Mouse (Mus musculus): Measurements from ENCODE around the gene P2ry6. TPM values are rescaled to one million over a fixed set of nuclear protein-coding genes. Genes with fewer than 3 reads are reported as not detected.

The P2ry6 gene
- total and polyA plus RNA-seq, 2 experiments from 2014 or later, result 3.5 to 4.5 TPM

DNA sequence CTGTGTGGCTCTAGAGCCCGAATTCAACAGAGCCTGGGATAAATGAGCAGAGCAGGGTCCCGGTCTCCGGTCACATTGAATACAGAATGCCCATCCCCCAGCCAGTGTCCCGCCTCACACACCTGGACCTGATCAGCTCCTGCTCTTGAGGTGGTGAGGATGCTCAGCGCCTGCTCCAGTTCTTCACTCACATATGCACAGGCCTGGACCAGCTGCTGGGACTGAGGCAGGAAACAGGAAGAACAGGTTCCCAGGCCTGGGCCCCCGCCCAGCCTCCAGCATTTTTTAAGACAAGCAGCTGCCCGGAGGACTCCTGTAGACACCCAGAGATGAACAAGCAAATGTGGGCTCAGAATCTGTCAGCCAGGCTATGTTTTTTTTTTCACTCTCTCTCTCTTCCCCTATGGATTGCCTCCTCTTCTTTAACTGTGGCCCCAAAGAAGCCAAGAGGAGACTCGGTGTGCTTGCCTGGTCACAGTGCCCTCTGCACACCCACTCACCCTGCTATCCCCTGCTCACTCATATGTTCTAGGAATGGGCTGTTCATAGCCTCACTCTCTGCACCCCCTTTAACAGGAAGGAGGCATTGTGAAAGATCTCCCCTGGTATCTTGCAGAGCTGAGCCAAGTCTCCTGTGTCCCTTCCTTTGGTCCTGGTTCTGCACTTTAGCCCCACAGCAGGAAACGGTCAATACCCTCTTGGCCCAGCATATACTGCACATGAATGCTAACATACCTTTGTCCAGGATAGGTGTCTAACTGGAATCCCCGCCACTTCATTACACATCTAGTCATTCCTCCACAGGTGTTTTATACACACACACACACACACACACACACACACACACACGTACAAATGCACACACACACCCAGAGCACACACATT lies 29.2 kb upstream of the P2ry6 start:
- ATAC-seq (ENCODE audit: insufficient read depth, low read depth), result no peak
- WGBS, result 76% methylated on average over 11 of the region's 11 CpGs
- H3K4me3 ChIP-seq (ENCODE audit: low read depth, low read length), result no peak overlapping the region
- H3K4me1 ChIP-seq (ENCODE audit: control insufficient read depth, insufficient read depth), result peaks cover 14% of the 10 kb centered on the region; the same call in 1 of the 2 replicates
- TF ChIP-seq CTCF (IDR thresholded peaks at IDR 0.05; ENCODE audit: low read depth) (no peak), EP300 (IDR thresholded peaks at IDR 0.05; ENCODE audit: low read depth) (no peak)
- H3K4me2 ChIP-seq (ENCODE audit: low read depth, low read length), result no peak overlapping the region
- H3K9me3 ChIP-seq (replicated peaks; ENCODE audit: control insufficient read depth, low read length), result no peaks in the 10 kb centered on the region
- no peak overlapping the region for H3K27ac ChIP-seq (ENCODE audit: low read depth)
- H3K27me3 ChIP-seq (ENCODE audit: control insufficient read depth, insufficient read depth, low read length), result no peaks in the 10 kb centered on the region
- H3K36me3 ChIP-seq (replicated peaks; ENCODE audit: control insufficient read depth, insufficient read depth, low read length), result no peaks in the 10 kb centered on the region
- DNase-seq (ENCODE audit: low spot score), result no peak
- no peak overlapping the region for H3K9ac ChIP-seq (replicated peaks; ENCODE audit: low read depth, low read length)

- Histone ChIP-seq H3K27me3 (ENCODE audit: control insufficient read depth, insufficient read depth, low read length) (no peaks in the 10 kb centered on the region), H3K4me3 (ENCODE audit: low read depth, low read length) (no peak overlapping the region), H3K9ac (replicated peaks; ENCODE audit: low read depth, low read length) (no peak overlapping the region), H3K36me3 (replicated peaks; ENCODE audit: control insufficient read depth, insufficient read depth, low read length) (peaks cover 7% of the 10 kb centered on the region), H3K27ac (ENCODE audit: low read depth) (peak overlapping the region; percentile 31; the same call in 1 of the 2 replicates), H3K9me3 (replicated peaks; ENCODE audit: control insufficient read depth, low read length) (no peaks in the 10 kb centered on the region), H3K4me2 (ENCODE audit: low read depth, low read length) (no peak overlapping the region), H3K4me1 (ENCODE audit: control insufficient read depth, insufficient read depth) (peaks cover 14% of the 10 kb centered on the region; the same call in 1 of the 2 replicates)
- 42% methylated on average over 6 of the region's 6 CpGs for WGBS
- TF ChIP-seq CTCF (IDR thresholded peaks at IDR 0.05; ENCODE audit: low read depth) (no peak), EP300 (IDR thresholded peaks at IDR 0.05; ENCODE audit: low read depth) (peak; percentile 49; the same call in 1 of the 2 replicates)
- peak; percentile 45 for ATAC-seq (ENCODE audit: insufficient read depth, low read depth)
- no peak for DNase-seq (ENCODE audit: low spot score)
Observed at GRCm38 (mm10) chr7:101002274-101002673, 27.8 kb upstream of the P2ry6 start.

- no peak for ATAC-seq (ENCODE audit: insufficient read depth, low read depth)
Observed at GRCm38 (mm10) chr7:100999623-101000022, 25.2 kb upstream of the P2ry6 start.

GRCm38 (mm10) chr7:100998578-100998960 lies 24.1 kb upstream of the P2ry6 start:
- Histone ChIP-seq H3K27me3 (ENCODE audit: control insufficient read depth, insufficient read depth, low read length) (no peaks in the 10 kb centered on the region), H3K4me2 (ENCODE audit: low read depth, low read length) (no peak overlapping the region), H3K36me3 (replicated peaks; ENCODE audit: control insufficient read depth, insufficient read depth, low read length) (peaks cover 7% of the 10 kb centered on the region), H3K27ac (ENCODE audit: low read depth) (no peak overlapping the region), H3K9me3 (replicated peaks; ENCODE audit: control insufficient read depth, low read length) (no peaks in the 10 kb centered on the region), H3K4me1 (ENCODE audit: control insufficient read depth, insufficient read depth) (peaks cover 14% of the 10 kb centered on the region), H3K4me3 (ENCODE audit: low read depth, low read length) (no peak overlapping the region), H3K9ac (replicated peaks; ENCODE audit: low read depth, low read length) (no peak overlapping the region)
- TF ChIP-seq EP300 (IDR thresholded peaks at IDR 0.05; ENCODE audit: low read depth), result no peak
- ATAC-seq (ENCODE audit: insufficient read depth, low read depth) (no peak), DNase-seq (ENCODE audit: low spot score) (no peak)
- 80% methylated on average over 24 of the region's 24 CpGs for WGBS

More at GRCm38 (mm10) chr7:100999623-101000022, 25.2 kb upstream of the P2ry6 start:
- no peak for DNase-seq (ENCODE audit: low spot score)
- Histone ChIP-seq H3K9me3 (replicated peaks; ENCODE audit: control insufficient read depth, low read length) (no peaks in the 10 kb centered on the region), H3K4me1 (ENCODE audit: control insufficient read depth, insufficient read depth) (peaks cover 10% of the 10 kb centered on the region; the same call in 1 of the 2 replicates), H3K4me2 (ENCODE audit: low read depth, low read length) (no peak overlapping the region), H3K27me3 (ENCODE audit: control insufficient read depth, insufficient read depth, low read length) (no peaks in the 10 kb centered on the region), H3K27ac (ENCODE audit: low read depth) (no peak overlapping the region), H3K4me3 (ENCODE audit: low read depth, low read length) (no peak overlapping the region), H3K36me3 (replicated peaks; ENCODE audit: control insufficient read depth, insufficient read depth, low read length) (peaks cover 7% of the 10 kb centered on the region), H3K9ac (replicated peaks; ENCODE audit: low read depth, low read length) (no peak overlapping the region)
- WGBS, result 77% methylated on average over 5 of the region's 5 CpGs
- TF ChIP-seq CTCF (IDR thresholded peaks at IDR 0.05; ENCODE audit: low read depth) (no peak), EP300 (IDR thresholded peaks at IDR 0.05; ENCODE audit: low read depth) (no peak)

- ATAC-seq (ENCODE audit: insufficient read depth, low read depth), result no peak
- no peak for DNase-seq (ENCODE audit: low spot score)
- Histone ChIP-seq H3K27ac (ENCODE audit: low read depth) (no peak overlapping the region), H3K4me2 (ENCODE audit: low read depth, low read length) (no peak overlapping the region), H3K9me3 (replicated peaks; ENCODE audit: control insufficient read depth, low read length) (no peaks in the 10 kb centered on the region), H3K4me1 (ENCODE audit: control insufficient read depth, insufficient read depth) (peaks cover 15% of the 10 kb centered on the region), H3K9ac (replicated peaks; ENCODE audit: low read depth, low read length) (no peak overlapping the region), H3K27me3 (ENCODE audit: control insufficient read depth, insufficient read depth, low read length) (no peaks in the 10 kb centered on the region), H3K36me3 (replicated peaks; ENCODE audit: control insufficient read depth, insufficient read depth, low read length) (peaks cover 7% of the 10 kb centered on the region), H3K4me3 (ENCODE audit: low read depth, low read length) (no peak overlapping the region)
- WGBS, result 84% methylated on average over 31 of the region's 31 CpGs
- TF ChIP-seq EP300 (IDR thresholded peaks at IDR 0.05; ENCODE audit: low read depth) (no peak), CTCF (IDR thresholded peaks at IDR 0.05; ENCODE audit: low read depth) (no peak)
Observed at GRCm38 (mm10) chr7:100997951-100998577, 23.6 kb upstream of the P2ry6 start.
